Mouse (Mus musculus) embryonic facial prominence, embryonic 14.5 days (tissue): ENCODE measurements around the gene Oosp3. TPM values are rescaled to one million over a fixed set of nuclear protein-coding genes. Genes with fewer than 3 reads are reported as not detected.

ENCODE experiments used
- polyA plus RNA-seq: library from polyadenylated mRNA; unstranded; fragments of >200 nt; fragmentation: Nextera tagmentation; extraction: Ambion mirVana; gene quantifications from 2 replicates; pipeline ENCODE4 v1.2.1, GENCODE M21; 2014

Gene Oosp3
- polyA plus RNA-seq, 1 experiment from 2014 or later, result not detected

Other genes starting within 250 kb of the Oosp3 start
- gene Ms4a6c, start 227.7 kb upstream of the Oosp3 start, polyA plus RNA-seq, result 8.3 and 11.8 TPM in 2 replicates
- gene Gm8369, start 211.1 kb upstream of the Oosp3 start, polyA plus RNA-seq, result not detected in 2 replicates
- 10.5 and 12.2 TPM in 2 replicates for gene Ms4a6b, start 180.5 kb upstream of the Oosp3 start, polyA plus RNA-seq
- 1.1 and 1.5 TPM in 2 replicates for gene Ms4a4d, start 160.3 kb upstream of the Oosp3 start, polyA plus RNA-seq
- 7.4 and 9.3 TPM in 2 replicates for gene Ms4a6d, start 92.2 kb upstream of the Oosp3 start, polyA plus RNA-seq
- 0.94 and 1.6 TPM in 2 replicates for gene Ms4a2, start 73.3 kb upstream of the Oosp3 start, polyA plus RNA-seq
- 0.36 TPM in 1 of 2 replicates, not detected in the other for gene Ms4a3, start 56.2 kb upstream of the Oosp3 start, polyA plus RNA-seq
- not detected in 2 replicates for gene Oosp2, start 36.5 kb upstream of the Oosp3 start, polyA plus RNA-seq
- gene Oosp1, start 5.9 kb upstream of the Oosp3 start, polyA plus RNA-seq, result not detected in 2 replicates
- not detected in 2 replicates for gene Gif, start 50.5 kb downstream of the Oosp3 start, polyA plus RNA-seq
- 48.9 and 51.9 TPM in 2 replicates for gene Mrpl16, start 73.3 kb downstream of the Oosp3 start, polyA plus RNA-seq
- gene Stx3, start 122.3 kb downstream of the Oosp3 start, polyA plus RNA-seq, result 8.7 and 8.8 TPM in 2 replicates
- not detected in 2 replicates for gene Olfr1417, start 142.2 kb downstream of the Oosp3 start, polyA plus RNA-seq
- not detected in 2 replicates for gene Olfr1418, start 164.0 kb downstream of the Oosp3 start, polyA plus RNA-seq
- not detected in 2 replicates for gene Olfr1419, start 178.1 kb downstream of the Oosp3 start, polyA plus RNA-seq
- 0.19 and 0.22 TPM in 2 replicates for gene Olfr1420, start 189.5 kb downstream of the Oosp3 start, polyA plus RNA-seq
- gene Patl1, start 215.3 kb downstream of the Oosp3 start, polyA plus RNA-seq, result 18.7 and 19.4 TPM in 2 replicates